Mouse (Mus musculus) gastrocnemius, adult 18-20 months (tissue): ENCODE data around the gene Mogat2. TPM values are rescaled to one million over a fixed set of nuclear protein-coding genes. Genes with fewer than 3 reads are reported as not detected.

Experiments
- DNase-seq: peaks from one replicate; pipeline ENCODE4 v3.0.0; 2021; ENCODE audit warnings: low spot score
- total RNA-seq, 2 experiments: library from RNA; stranded (reverse); gene quantifications; 2 replicates each; pipeline ENCODE4 v1.2.3; 2021

The Mogat2 gene
- total RNA-seq, 2 experiments from 2014 or later = not detected

- DNase-seq = no peak
Observed at GRCm38 (mm10) chr7:99236888-99237660, 1.3 kb downstream of the Mogat2 start.

DNA sequence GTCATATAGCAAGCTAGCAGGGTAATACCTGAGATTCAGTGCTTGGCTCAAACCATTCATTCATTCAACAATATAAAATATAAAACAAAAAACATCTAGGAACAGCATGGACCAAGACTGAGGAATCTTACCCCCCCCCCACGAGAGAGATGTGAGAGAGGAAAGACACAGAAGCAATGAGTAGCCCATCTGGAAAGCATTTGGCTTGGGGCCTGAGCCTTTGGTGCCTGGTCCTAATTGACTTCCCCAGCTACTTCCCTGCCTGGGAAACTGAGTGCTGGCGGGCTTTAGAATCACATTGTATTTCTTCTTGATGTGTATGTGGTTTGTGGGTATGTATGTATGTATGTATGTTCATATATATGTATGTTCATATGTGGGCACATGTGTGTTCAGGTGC is 2.8 kb downstream of the Mogat2 start:
- DNase-seq = peak; percentile 29

- DNase-seq = no peak
Observed at GRCm38 (mm10) chr7:99234916-99235315, 3.5 kb downstream of the Mogat2 start.

- no peak for DNase-seq
Observed at GRCm38 (mm10) chr7:99232571-99232970, 5.8 kb downstream of the Mogat2 start.

DNA sequence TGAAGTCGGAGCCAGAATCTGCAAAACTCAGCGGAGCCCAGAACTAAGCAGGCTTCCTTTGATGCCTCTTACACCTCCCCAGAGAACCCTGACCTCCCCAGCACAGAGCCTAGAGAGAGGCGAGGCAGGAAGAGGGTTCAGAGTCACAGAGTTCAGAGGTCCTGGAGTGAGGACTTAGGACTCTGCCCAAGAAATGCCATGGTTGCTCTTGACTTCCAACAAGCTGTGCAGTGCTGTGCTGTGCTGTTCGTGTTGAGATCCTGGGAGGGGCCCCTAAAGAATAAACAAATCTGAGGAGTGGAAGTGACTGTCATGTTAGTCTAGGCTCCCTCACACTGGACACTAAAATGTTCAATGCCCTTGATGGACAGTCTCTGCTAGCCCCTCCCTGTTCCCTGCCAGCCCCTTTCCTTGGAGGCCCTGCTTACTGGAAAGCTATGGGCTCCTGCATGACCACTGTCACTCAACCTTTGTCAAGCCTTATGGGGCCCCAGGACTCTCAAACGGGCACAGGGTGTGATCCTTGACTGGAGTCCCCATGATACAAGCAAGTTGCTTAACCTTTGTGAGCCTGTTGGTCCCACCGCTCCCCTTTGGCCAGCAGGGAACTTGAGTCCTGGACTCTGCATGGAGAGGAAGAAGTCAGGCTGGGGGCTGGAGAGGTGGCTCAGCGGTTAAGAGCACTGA is 8.2 kb downstream of the Mogat2 start:
- DNase-seq = no peak

DNA sequence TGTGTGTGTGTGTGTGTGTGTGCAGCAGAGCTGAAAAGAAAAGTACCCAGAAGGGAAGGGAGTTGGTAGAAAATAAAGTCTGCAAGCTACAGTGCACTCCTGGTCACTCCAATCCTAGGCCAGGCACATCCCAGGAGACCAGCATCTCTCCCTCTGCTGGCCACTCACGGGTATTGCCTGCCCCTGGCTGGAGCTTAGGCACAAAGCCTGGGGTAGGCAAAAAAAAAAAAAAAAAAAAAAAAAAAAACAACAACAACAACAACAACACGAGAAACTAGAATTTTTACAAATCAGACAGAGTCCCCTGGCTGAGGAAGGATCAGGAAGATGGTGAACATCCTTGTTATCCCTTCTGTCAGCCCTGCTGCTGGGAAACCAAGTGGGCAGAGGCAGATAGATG is 9.0 kb downstream of the Mogat2 start:
- DNase-seq = peak; percentile 46

DNA sequence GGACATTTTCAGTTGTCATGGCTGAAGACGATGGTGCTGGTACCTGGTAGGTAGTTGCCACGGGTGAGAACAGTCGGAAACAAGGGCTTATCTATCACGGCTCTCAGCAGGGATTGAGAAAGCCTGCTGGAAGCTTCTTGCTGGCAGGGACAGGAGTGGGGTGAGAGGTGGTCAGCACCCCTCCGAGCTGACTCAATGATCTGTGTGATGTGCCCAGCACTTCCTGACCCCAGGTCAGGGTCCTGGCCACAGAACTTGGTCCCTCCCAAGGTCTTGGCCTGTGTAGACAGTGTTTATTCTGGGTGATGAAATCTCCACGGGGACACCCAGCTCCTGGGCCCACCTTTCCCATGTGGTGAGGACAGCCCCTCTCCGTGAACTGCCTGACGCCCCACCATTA is 9.6 kb downstream of the Mogat2 start:
- DNase-seq = no peak

DNA sequence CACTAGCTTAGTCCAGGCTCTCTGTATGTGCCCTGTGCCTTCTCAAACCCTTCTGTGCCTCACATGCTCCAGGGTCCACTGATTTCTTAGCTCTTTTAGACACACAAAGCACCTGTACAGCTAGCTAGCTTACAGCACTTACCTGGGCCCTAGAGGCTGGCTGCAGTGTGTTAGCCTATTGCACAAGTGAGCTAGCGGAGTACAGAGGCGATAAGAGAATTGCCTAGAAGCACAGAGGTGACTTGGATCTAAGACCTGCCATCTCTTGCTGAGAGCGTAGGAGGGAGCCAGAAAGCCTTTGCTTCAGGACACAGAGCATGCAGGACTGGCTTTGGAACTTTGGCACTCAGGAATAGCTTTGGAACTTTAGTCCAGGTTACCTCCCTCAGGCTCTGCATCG is 11.2 kb downstream of the Mogat2 start:
- no peak for DNase-seq

GRCm38 (mm10) chr7:99226662-99227061 is 11.8 kb downstream of the Mogat2 start:
- no peak for DNase-seq

GRCm38 (mm10) chr7:99225421-99225820 is 13.0 kb downstream of the Mogat2 start:
- DNase-seq = peak; percentile 57

- no peak for DNase-seq
Observed at GRCm38 (mm10) chr7:99224648-99225190, 13.7 kb downstream of the Mogat2 start.

DNA sequence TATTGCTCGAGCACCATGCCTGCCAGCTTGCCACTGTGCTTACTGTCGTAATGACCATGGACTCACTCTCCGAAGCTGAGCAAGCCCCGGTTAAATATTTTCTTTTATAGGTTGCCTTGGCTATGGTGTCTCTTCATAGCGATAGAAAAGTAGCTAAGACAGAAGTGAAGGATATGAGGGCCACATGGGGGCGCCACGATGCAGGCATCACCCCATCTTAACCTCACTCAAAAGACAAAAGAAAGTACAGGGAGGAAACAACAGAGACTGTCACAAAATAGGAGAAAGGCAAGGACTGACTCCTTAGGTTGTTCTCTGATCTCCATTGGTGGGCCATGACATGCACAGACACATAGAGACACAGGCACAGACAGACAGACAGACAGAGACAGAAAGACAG is 14.2 kb downstream of the Mogat2 start:
- no peak for DNase-seq

DNA sequence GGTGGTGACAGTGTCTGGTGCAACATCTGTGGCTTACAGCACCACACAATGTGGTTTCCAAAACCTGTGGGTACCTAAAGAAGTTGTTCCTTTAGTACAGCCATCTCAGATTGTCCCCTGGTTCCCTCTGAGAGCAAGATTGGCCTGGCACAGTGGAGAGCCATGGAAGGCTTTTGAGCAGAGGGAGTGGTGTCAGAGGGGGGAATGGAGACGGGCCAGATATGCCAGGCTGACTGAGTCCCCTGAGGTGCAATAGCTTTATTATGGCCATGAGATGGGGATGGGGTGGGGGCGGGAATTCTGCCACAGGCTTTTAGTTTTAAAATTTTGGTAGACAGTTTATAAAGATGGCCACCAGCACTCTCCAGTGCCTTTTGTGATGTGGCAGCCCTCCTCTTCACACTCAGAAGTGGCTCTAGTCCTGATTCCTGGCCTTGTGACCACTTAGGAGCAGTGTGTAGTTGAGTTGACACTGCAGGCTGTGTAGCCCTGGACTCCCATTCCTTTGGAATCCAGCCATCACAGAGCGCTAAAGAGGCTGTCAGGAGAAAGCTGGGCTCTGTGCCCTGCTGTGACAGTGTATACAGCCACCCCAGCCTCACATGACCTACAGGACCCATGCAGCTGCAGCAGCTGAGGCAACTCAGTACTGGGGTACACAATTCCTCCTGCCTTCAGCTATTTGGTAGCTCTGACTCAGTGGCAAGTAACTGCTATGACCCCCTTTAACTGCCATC is 20.9 kb downstream of the Mogat2 start:
- DNase-seq = peak; percentile 46

GRCm38 (mm10) chr7:99215347-99215855 is 23.0 kb downstream of the Mogat2 start:
- DNase-seq = peak; percentile 57

- no peak for DNase-seq
Observed at GRCm38 (mm10) chr7:99214621-99215185, 23.7 kb downstream of the Mogat2 start.

- no peak for DNase-seq
Observed at GRCm38 (mm10) chr7:99213686-99214085, 24.7 kb downstream of the Mogat2 start.

DNA sequence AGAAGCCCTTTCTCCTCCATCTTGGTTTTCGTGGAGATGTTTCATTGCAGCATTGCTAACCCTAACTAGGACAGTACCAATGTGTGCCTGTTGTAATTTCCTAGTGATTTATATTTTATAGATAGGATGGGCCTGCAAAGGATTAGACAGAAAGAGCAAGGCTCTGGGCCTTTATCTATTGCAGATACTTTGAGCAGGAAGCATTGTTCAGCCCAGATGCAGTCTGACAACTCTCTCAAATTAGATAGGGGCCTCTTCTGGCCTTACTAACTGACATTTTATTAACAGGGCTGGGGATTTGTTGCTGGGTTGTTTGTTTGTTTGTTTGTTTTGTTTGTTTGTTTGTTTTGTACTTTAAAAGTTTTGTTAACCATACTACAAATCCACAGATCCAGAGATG is 25.4 kb downstream of the Mogat2 start:
- DNase-seq = no peak

GRCm38 (mm10) chr7:99208704-99209103 is 29.7 kb downstream of the Mogat2 start:
- DNase-seq = no peak

DNA sequence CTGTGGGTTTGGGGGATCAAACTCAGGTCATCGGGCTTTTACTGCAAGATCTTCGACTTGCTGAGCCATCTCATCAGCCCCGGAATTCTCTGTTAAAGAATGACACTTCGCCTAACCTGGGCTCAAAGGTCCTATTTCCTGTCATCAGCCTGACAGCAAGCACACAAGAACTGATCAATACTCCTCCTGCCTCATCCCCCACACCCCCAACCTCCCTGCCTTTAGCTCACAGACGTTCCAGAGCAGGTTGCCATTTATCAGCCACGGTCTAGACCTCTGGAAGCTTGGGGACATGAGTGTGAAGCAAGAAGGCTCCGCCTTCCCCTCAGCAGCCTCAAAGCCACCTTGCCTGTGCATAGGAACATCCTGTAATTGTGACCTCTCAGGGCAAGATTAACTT is 32.1 kb downstream of the Mogat2 start:
- DNase-seq = no peak

DNA sequence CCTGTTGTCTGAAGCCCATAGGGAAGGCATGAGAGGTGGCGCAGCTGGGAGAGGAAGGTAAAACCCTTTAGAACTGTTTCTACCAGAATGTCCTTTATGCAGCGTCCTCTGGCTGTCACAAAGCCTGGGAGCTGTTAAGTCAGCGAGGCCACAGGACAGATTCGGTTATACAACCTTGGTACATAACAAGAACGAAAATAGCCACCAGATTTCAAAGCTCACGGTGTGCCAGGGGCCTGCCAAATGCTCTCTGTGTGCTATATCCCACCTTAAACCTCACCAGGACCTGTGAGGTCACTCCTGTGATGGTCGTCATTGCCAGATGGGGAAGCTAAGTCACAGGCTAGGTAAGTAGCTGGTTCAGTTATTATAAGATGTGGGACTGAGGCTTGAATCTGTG is 36.3 kb downstream of the Mogat2 start:
- peak; percentile 47 for DNase-seq

GRCm38 (mm10) chr7:99200290-99200689 is 38.1 kb downstream of the Mogat2 start:
- no peak for DNase-seq
